Mouse (Mus musculus) CD4-positive, CD25-positive, alpha-beta regulatory T cell, adult 4 months (primary cell): Measurements from ENCODE around the gene Cish. TPM values are rescaled to one million over a fixed set of nuclear protein-coding genes. Genes with fewer than 3 reads are reported as not detected.
"Not testable (repeated sequence)": the region's sequence is repeated elsewhere in the genome, so short reads cannot be mapped to it uniquely, and the experiment has no call there.

Experiments
- ATAC-seq: one replicate; pipeline ENCODE4 v1.8.0; 2017
- polyA plus RNA-seq, 2 experiments: library from polyadenylated mRNA; unstranded; fragments of 100-300 nt; shearing (Covaris generic); gene quantifications; one replicate each; pipeline ENCODE4 v1.2.1; 2017

Gene Cish
- polyA plus RNA-seq, 2 experiments from 2014 or later: 102 to 161 TPM

GRCm38 (mm10) chr9:107299783-107300182, 4.0 kb downstream of the Cish start:
- ATAC-seq: no peak

GRCm38 (mm10) chr9:107300224-107300973, 4.6 kb downstream of the Cish start:
- ATAC-seq: no peak

- ATAC-seq: no peak
These were observed 5.9 kb downstream of the Cish start for GRCm38 (mm10) chr9:107301554-107302331.

- ATAC-seq: no peak
These were observed 6.8 kb downstream of the Cish start for GRCm38 (mm10) chr9:107302592-107302991.

- ATAC-seq: peak; percentile 9
These were observed 7.4 kb downstream of the Cish start for GRCm38 (mm10) chr9:107303121-107303820.

GRCm38 (mm10) chr9:107303900-107304299, 8.1 kb downstream of the Cish start:
- no peak for ATAC-seq

GRCm38 (mm10) chr9:107304383-107304782, 8.6 kb downstream of the Cish start:
- no peak for ATAC-seq

- no peak for ATAC-seq
These were observed 9.2 kb downstream of the Cish start for GRCm38 (mm10) chr9:107305012-107305411.

GRCm38 (mm10) chr9:107305601-107306542, 10.0 kb downstream of the Cish start:
- peak; percentile 75 for ATAC-seq

- ATAC-seq: not testable (repeated sequence)
These were observed 10.8 kb downstream of the Cish start for GRCm38 (mm10) chr9:107306673-107307072.

- no peak for ATAC-seq
These were observed 11.5 kb downstream of the Cish start for GRCm38 (mm10) chr9:107307099-107307872.

GRCm38 (mm10) chr9:107307886-107308285, 12.1 kb downstream of the Cish start:
- ATAC-seq: no peak

GRCm38 (mm10) chr9:107308346-107309000, 12.6 kb downstream of the Cish start:
- no peak for ATAC-seq

GRCm38 (mm10) chr9:107309171-107309570, 13.3 kb downstream of the Cish start:
- no peak for ATAC-seq

- ATAC-seq: no peak
These were observed 13.8 kb downstream of the Cish start for GRCm38 (mm10) chr9:107309600-107309999.

- ATAC-seq: peak; percentile 87
These were observed 17.2 kb downstream of the Cish start for GRCm38 (mm10) chr9:107312811-107313584.

GRCm38 (mm10) chr9:107313926-107314325, 18.1 kb downstream of the Cish start:
- no peak for ATAC-seq

GRCm38 (mm10) chr9:107315791-107316190, 20.0 kb downstream of the Cish start:
- ATAC-seq: no peak

- no peak for ATAC-seq
These were observed 26.7 kb downstream of the Cish start for GRCm38 (mm10) chr9:107322461-107323050.
